Mouse (Mus musculus) heart, embryonic 11.5 days (tissue): ENCODE measurements at regions not wholly inside any gene's neighbourhood (a gene's known extent, or its start where the extent isn't known, plus 50 kb on each side); places are given as distances from the start of the nearest gene placed in this dataset.
A peak's percentile ranks its signal among the peaks of the same experiment; 100 is the strongest.

Experiments
- ATAC-seq: fragments of 200-750 bp; cut with Nextera tagmentation; replicated peaks from 2 replicates; pipeline ENCODE4 v1.8.0; 2017; ENCODE audit warnings: moderate library complexity; ENCODE audit not compliant: insufficient number of reproducible peaks, low FRiP score, low TSS enrichment
- H3K27ac ChIP-seq: fragments of 300-500 bp; sonication (generic); 2 replicates; pipeline ENCODE4 v1.5.1; 2014; ENCODE audit warnings: mild to moderate bottlenecking, low read depth, low read length
- H3K27me3 ChIP-seq: fragments of 300-500 bp; sonication (generic); 2 replicates; pipeline ENCODE4 v1.6.1; 2014; ENCODE audit warnings: mild to moderate bottlenecking, low read length, mixed read lengths; ENCODE audit not compliant: control insufficient read depth, insufficient read depth
- H3K36me3 ChIP-seq: fragments of 300-500 bp; sonication (generic); 2 replicates; pipeline ENCODE4 v1.6.1; 2014; ENCODE audit warnings: mild to moderate bottlenecking, low read length, moderate library complexity, mixed read lengths; ENCODE audit not compliant: control insufficient read depth, insufficient read depth
- H3K4me1 ChIP-seq: fragments of 300-500 bp; sonication (generic); 2 replicates; pipeline ENCODE4 v1.6.1; 2014; ENCODE audit warnings: low read length; ENCODE audit not compliant: control insufficient read depth, insufficient read depth
- H3K4me2 ChIP-seq: fragments of 300-500 bp; sonication (generic); 2 replicates; pipeline ENCODE4 v1.6.1; 2014; ENCODE audit warnings: mild to moderate bottlenecking, moderate library complexity
- H3K4me3 ChIP-seq: fragments of 300-500 bp; sonication (generic); 2 replicates; pipeline ENCODE4 v1.5.1; 2014; ENCODE audit warnings: low read depth, low read length
- H3K9ac ChIP-seq: fragments of 300-500 bp; sonication (generic); 2 replicates; pipeline ENCODE4 v1.6.1; 2014; ENCODE audit warnings: mild to moderate bottlenecking, low read depth, low read length, moderate library complexity
- H3K9me3 ChIP-seq: fragments of 300-500 bp; sonication (generic); replicated peaks from 2 replicates; pipeline ENCODE4 v1.6.1; 2016; ENCODE audit warnings: low read length; ENCODE audit not compliant: control insufficient read depth
- WGBS: fragments of 180-500 bp; shearing (Covaris S2); extraction: QIAGEN DNeasy Blood & Tissue Kit; methylation state at CpG from one replicate; pipeline ENCODE4 v1.1.7; 2014; ENCODE audit not compliant: insufficient replicate concordance; 5-methylcytosine and 5-hydroxymethylcytosine counted together

DNA sequence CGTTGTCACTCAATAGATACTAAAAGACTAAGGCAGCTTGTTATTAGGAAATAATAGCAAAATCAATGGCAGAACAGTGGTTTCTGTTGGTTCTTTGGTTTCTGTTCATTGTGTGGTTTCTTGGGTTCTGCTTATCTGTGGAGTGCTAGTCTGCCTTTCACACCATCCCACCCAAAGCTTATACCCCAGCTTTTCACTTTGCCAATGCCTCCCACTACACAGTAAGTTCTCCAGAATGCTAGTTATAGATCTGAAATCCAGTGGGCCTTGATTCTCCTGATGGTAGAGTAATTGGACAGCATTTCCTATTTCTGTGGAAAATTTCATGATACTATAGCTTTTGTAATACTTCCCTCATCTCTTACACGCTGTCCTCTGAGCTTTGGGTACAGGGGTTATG is 700.8 kb upstream of the 1700009N14Rik start:
- H3K4me1 ChIP-seq, result no peaks in the 10 kb centered on the region
- no peak overlapping the region for H3K27ac ChIP-seq
- H3K4me3 ChIP-seq, result no peak overlapping the region
- H3K4me2 ChIP-seq, result no peak overlapping the region
- WGBS, result 80% methylated on average over 2 of the region's 2 CpGs
- ATAC-seq, result no peak
- H3K9ac ChIP-seq, result no peak overlapping the region
- no peaks in the 10 kb centered on the region for H3K9me3 ChIP-seq
- H3K36me3 ChIP-seq, result no peaks in the 10 kb centered on the region
- H3K27me3 ChIP-seq, result no peaks in the 10 kb centered on the region

DNA sequence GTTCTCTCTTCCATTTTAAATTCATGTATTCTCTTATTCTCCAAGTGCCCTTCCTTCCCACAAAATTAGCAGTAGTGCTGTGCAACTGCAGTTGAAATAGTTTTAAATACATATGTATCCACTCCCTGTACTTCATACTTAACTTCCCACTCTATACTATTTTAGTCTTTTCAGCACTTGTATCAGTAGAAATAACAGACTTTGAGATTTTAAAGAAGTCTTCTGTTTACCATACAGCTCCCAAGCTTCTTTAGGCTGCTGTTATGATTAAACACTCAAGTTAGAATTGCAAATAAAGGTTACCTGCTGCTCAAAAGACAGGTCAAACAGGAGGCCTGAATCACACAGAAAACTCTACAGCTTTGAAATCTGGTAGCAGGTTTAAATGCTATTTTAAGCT is 665.1 kb upstream of the 1700009N14Rik start:
- Histone ChIP-seq H3K9me3 (no peaks in the 10 kb centered on the region), H3K4me2 (no peak overlapping the region), H3K27me3 (no peaks in the 10 kb centered on the region), H3K4me3 (no peak overlapping the region), H3K4me1 (no peaks in the 10 kb centered on the region), H3K27ac (no peak overlapping the region), H3K9ac (no peak overlapping the region), H3K36me3 (no peaks in the 10 kb centered on the region)
- no peak for ATAC-seq

DNA sequence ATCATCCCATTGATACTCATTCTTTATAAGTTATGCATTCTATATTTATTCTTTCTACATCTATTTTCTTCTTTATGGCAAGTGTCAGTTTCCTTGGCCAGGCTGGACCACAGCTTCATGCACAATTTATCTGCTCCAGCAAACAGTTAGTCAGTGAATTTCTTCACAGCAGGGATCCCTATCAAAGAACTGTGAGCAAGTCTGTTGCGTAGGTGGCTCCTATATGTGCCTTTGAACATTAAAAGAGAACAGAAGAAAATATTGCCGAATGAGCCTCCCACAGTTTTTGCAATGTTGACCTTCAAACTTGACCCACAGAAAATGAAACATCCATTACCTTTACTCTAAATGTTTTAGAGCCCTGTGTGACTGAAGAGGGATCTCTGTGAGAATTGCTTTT is 625.0 kb upstream of the 1700009N14Rik start:
- ATAC-seq, result no peak
- no peaks in the 10 kb centered on the region for H3K4me1 ChIP-seq
- no peak overlapping the region for H3K4me3 ChIP-seq

DNA sequence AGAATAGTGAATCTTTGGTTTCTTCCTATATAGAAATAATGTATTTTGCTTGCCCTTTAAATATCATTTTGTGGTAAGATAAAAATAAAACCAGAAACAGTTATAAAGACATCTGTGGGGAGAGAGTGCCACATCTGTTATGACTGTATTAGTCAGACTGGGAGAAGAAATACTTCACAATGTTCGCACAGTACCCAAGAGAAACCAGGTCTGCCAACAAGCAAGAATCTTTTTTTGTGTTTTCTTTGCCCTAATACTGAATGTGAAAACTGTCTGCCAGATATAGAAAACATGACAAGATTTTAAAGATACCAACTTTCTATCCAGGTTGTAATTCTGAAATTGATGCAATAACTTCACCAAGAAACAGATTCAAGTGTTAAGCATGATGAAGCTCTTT is 601.8 kb upstream of the 1700009N14Rik start:
- no peak for ATAC-seq
- Histone ChIP-seq H3K9me3 (no peaks in the 10 kb centered on the region), H3K27ac (no peak overlapping the region), H3K4me1 (no peaks in the 10 kb centered on the region), H3K27me3 (no peaks in the 10 kb centered on the region), H3K9ac (no peak overlapping the region), H3K4me2 (no peak overlapping the region), H3K36me3 (no peaks in the 10 kb centered on the region), H3K4me3 (no peak overlapping the region)
- WGBS, result 87% methylated on average over 1 of the region's 1 CpGs

More for the DNA sequence above, 625.0 kb upstream of the 1700009N14Rik start:
- H3K9me3 ChIP-seq, result no peaks in the 10 kb centered on the region
- 76% methylated on average over 2 of the region's 2 CpGs for WGBS
- H3K27me3 ChIP-seq, result no peaks in the 10 kb centered on the region
- no peak overlapping the region for H3K4me2 ChIP-seq
- no peak overlapping the region for H3K9ac ChIP-seq
- H3K27ac ChIP-seq, result no peak overlapping the region
- H3K36me3 ChIP-seq, result no peaks in the 10 kb centered on the region

DNA sequence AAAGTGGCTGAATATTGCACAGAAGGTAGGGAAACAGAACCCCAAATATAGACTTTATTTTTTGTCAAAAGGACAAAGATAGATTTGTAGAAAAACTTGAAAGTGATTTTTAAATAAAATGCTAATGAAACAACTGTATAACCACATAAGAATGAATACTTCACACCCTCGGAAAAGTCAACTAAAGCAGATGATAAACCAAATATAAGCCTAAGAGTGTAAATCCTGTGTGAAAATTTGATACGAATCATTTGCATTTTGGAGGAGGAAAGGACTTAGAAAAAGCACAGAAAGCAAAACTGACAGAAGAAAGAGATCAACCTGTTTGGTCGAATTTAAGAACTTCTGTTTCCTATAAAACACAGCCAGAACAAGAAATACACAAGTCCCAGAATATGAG is 595.7 kb upstream of the 1700009N14Rik start:
- Histone ChIP-seq H3K36me3 (no peaks in the 10 kb centered on the region), H3K27me3 (no peaks in the 10 kb centered on the region), H3K4me3 (no peak overlapping the region), H3K27ac (no peak overlapping the region), H3K4me1 (no peaks in the 10 kb centered on the region), H3K9me3 (no peaks in the 10 kb centered on the region), H3K4me2 (no peak overlapping the region), H3K9ac (no peak overlapping the region)
- 74% methylated on average over 3 of the region's 3 CpGs for WGBS
- ATAC-seq, result no peak

DNA sequence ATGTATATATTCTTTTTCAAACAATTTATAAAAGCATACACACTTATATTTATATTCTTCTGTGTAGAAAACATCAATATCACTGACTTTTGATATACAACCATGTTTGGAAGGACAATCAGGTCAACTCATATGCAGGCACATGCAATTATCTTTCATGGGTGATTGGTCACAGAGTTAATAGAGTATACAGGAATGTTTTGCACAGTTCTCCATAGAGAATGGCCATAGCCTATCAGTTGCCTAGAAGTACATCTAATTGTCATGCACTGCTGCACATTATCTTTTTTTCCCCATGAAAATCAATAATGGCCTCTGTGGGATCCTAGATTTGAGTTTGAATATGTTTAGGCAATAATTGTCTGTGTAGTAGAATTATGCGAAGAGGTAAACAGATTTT is 549.5 kb upstream of the 1700009N14Rik start:
- Histone ChIP-seq H3K9ac (no peak overlapping the region), H3K27me3 (no peaks in the 10 kb centered on the region), H3K9me3 (no peaks in the 10 kb centered on the region), H3K4me3 (no peak overlapping the region), H3K4me2 (no peak overlapping the region), H3K27ac (no peak overlapping the region), H3K4me1 (no peaks in the 10 kb centered on the region), H3K36me3 (no peaks in the 10 kb centered on the region)
- ATAC-seq, result no peak
- WGBS, result 83% methylated on average over 1 of the region's 1 CpGs

DNA sequence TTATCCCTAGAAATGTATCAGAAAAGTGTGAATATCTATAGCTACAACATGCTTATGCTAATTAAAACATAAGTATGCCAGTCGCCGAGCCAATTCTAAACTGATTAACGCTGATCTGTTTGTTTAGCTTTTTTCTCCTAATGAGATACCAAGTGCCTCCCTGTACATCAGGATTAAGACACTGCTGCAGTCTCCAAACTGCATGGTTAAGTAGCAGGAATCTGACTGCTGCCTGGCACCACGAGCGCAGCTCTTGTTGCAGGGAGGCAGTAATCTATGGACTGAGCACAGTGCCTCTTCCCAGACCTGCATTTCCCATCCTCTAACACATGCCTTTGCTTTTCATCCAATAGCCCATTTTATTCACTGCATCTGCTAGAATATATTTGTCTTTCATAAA is 523.3 kb upstream of the 1700009N14Rik start:
- ATAC-seq, result no peak
- no peak overlapping the region for H3K9ac ChIP-seq
- H3K27me3 ChIP-seq, result no peaks in the 10 kb centered on the region
- no peaks in the 10 kb centered on the region for H3K36me3 ChIP-seq
- WGBS, result 83% methylated on average over 5 of the region's 5 CpGs
- H3K9me3 ChIP-seq, result no peaks in the 10 kb centered on the region
- no peaks in the 10 kb centered on the region for H3K4me1 ChIP-seq
- no peak overlapping the region for H3K4me3 ChIP-seq
- no peak overlapping the region for H3K27ac ChIP-seq
- H3K4me2 ChIP-seq, result no peak overlapping the region

DNA sequence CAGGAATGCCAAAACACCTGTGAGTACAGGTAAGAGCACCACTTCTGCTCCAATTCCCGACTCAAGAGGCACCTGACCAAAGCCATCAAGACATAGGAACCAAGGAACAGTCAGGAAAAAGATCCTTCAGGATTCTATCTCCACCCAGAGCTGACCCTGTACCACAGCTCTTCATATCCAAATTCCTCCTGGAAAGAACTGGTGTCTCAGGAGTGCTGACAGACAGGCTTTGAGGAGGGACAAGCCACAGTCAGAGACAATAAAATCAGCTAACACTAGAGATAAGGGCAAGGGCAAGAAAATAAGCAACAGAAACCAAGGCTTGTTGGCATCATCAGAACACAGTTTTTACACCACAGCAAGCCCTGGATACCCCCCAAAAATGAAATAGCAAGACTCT is 496.5 kb upstream of the 1700009N14Rik start:
- Histone ChIP-seq H3K4me1 (no peaks in the 10 kb centered on the region), H3K4me2 (no peak overlapping the region), H3K27ac (no peak overlapping the region), H3K27me3 (no peaks in the 10 kb centered on the region), H3K36me3 (no peaks in the 10 kb centered on the region), H3K9ac (no peak overlapping the region), H3K9me3 (no peaks in the 10 kb centered on the region), H3K4me3 (no peak overlapping the region)
- 39% methylated on average over 1 of the region's 1 CpGs for WGBS
- ATAC-seq, result 0 out of 2 replicates have a peak, but pooled peaks have one; percentile 49

DNA sequence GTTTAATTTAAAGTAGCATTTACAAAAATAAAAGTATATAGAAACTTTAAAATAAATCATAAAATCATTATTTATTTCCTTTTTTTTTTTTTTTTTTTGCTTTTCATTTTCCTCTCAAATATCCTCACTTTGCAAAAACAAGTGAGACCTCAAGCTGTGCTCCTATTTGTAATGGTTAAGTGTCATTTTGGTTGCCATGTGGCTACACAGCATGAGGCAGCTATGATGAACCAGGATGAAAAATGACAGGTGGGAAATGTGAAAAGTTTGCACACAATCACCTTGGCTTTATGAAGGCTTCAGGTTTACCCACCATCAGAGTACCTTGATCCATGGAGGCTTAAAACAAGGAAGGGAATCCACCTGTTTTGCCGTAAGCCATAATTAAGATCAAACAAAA is 454.9 kb upstream of the 1700009N14Rik start:
- no peak for ATAC-seq
- H3K4me1 ChIP-seq, result no peaks in the 10 kb centered on the region
- 76% methylated on average over 1 of the region's 1 CpGs for WGBS

More for the DNA sequence above, 454.9 kb upstream of the 1700009N14Rik start:
- H3K27ac ChIP-seq, result no peak overlapping the region
- no peak overlapping the region for H3K9ac ChIP-seq
- H3K4me3 ChIP-seq, result no peak overlapping the region
- no peaks in the 10 kb centered on the region for H3K9me3 ChIP-seq
- no peak overlapping the region for H3K4me2 ChIP-seq
- no peaks in the 10 kb centered on the region for H3K27me3 ChIP-seq
- H3K36me3 ChIP-seq, result no peaks in the 10 kb centered on the region
